Mouse (Mus musculus) layer of hippocampus, adult 18-20 months (tissue): ENCODE measurements around the gene Tmc4. TPM values are rescaled to one million over a fixed set of nuclear protein-coding genes. Genes with fewer than 3 reads are reported as not detected.

Experiments used
- DNase-seq, 2 experiments: peaks; one replicate each; pipeline ENCODE4 v3.0.0; 2022; ENCODE audit warnings: low spot score in 2 of 2
- microRNA-seq, 2 experiments: library from miRNA; unstranded; fragments of <30 nt; microRNA quantifications; one replicate each; pipeline ENCODE4 v1.2.0; 2021
- total RNA-seq, 2 experiments: library from RNA; stranded (reverse); gene quantifications; 2 replicates each; pipeline ENCODE4 v1.2.3; 2021

Tmc4 gene
- total RNA-seq, 2 experiments from 2014 or later: 5.6 to 6.2 TPM

- DNase-seq: peak in 1 of 2 experiments; percentile 11
Observed at GRCm38 (mm10) chr7:3644348-3644671, 33.0 kb downstream of the Tmc4 start.

GRCm38 (mm10) chr7:3643843-3644242, 33.5 kb downstream of the Tmc4 start:
- DNase-seq: no peak

GRCm38 (mm10) chr7:3643412-3643811, 33.9 kb downstream of the Tmc4 start:
- DNase-seq: no peak

- DNase-seq: no peak
Observed at GRCm38 (mm10) chr7:3630478-3630815, 46.9 kb downstream of the Tmc4 start.

- peak; percentile 94 to 97 for DNase-seq
Observed at GRCm38 (mm10) chr7:3629543-3630477, 47.5 kb downstream of the Tmc4 start, which contains the start of the genes Tfpt and Prpf31. Tfpt (minus strand) TSS chr7:3629929. Prpf31 (plus strand) TSS chr7:3629985.

GRCm38 (mm10) chr7:3629030-3629429, 48.3 kb downstream of the Tmc4 start:
- no peak for DNase-seq

GRCm38 (mm10) chr7:3617242-3617995, 59.9 kb downstream of the Tmc4 start, which contains the start of gene Ndufa3:
Ndufa3 (plus strand) TSS chr7:3617373.
- DNase-seq: peak; percentile 86 to 90

GRCm38 (mm10) chr7:3616389-3617241, 60.7 kb downstream of the Tmc4 start:
- no peak for DNase-seq

- no peak for DNase-seq
Observed at GRCm38 (mm10) chr7:3616057-3616388, 61.3 kb downstream of the Tmc4 start, which contains the start of gene Oscar. Oscar (minus strand) TSS chr7:3616157.

Small RNA genes within 50 kb of the gene (microRNA-seq; reads per million reads assigned to microRNA genes)
- gene Mir3572: 3.0 to 5.9 reads per million in 2 experiments

Other genes starting within 250 kb of the Tmc4 start
- gene Tarm1, start 174.9 kb downstream of the Tmc4 start, total RNA-seq: not detected
- 1 to 10 TPM; 1.0 to 1.1 TPM for gene Oscar, start 61.4 kb downstream of the Tmc4 start, total RNA-seq
- 100 to 1,000 TPM; 549 to 603 TPM for gene Ndufa3, start 60.2 kb downstream of the Tmc4 start, total RNA-seq
- gene Tfpt, start 47.6 kb downstream of the Tmc4 start, total RNA-seq: 10 to 100 TPM; 39.2 to 44.2 TPM
- gene Prpf31, start 47.6 kb downstream of the Tmc4 start, total RNA-seq: 10 to 100 TPM; 49.7 to 55.4 TPM
- 10 to 100 TPM; 59.1 to 60.6 TPM for gene Cnot3, start 32.3 kb downstream of the Tmc4 start, total RNA-seq
- gene Leng1, start 11.7 kb downstream of the Tmc4 start, total RNA-seq: 1 to 10 TPM; 5.8 to 6.6 TPM
- gene Tsen34, start 15.3 kb upstream of the Tmc4 start, total RNA-seq: 10 to 100 TPM; 79.6 to 89.9 TPM
- gene Mboat7, start 16.0 kb upstream of the Tmc4 start, total RNA-seq: 100 to 1,000 TPM; 167 to 184 TPM
- 100 to 1,000 TPM; 390 to 414 TPM for gene Rps9, start 26.4 kb upstream of the Tmc4 start, total RNA-seq
- gene Pirb, start 42.8 kb upstream of the Tmc4 start, total RNA-seq: under 1 TPM in 1 of 2 experiments, not detected in 1; 0.15 TPM
- gene Gm15448, start 148.1 kb upstream of the Tmc4 start, total RNA-seq: not detected
- gene Pira2, start 167.5 kb upstream of the Tmc4 start, total RNA-seq: not detected
- not detected for gene Gm14548, start 220.6 kb upstream of the Tmc4 start, total RNA-seq
- not detected for gene Lilra6, start 237.9 kb upstream of the Tmc4 start, total RNA-seq